Mouse (Mus musculus): ENCODE measurements at regions not wholly inside any gene's neighbourhood (a gene's known extent, or its start where the extent isn't known, plus 50 kb on each side); places are given as distances from the start of the nearest gene placed in this dataset.

- DNase-seq (ENCODE audit: low spot score): no peak
Measured at GRCm38 (mm10) chr9:30021981-30022380, 59.0 kb upstream of the Ntm start.

- no peak for DNase-seq (ENCODE audit: low spot score)
Measured at GRCm38 (mm10) chr9:30025275-30025674, 62.3 kb upstream of the Ntm start.

- DNase-seq (ENCODE audit: low spot score): no peak
Measured at GRCm38 (mm10) chr9:30026939-30027338, 64.0 kb upstream of the Ntm start.

- DNase-seq (ENCODE audit: low spot score): no peak
Measured at GRCm38 (mm10) chr9:30040396-30040795, 77.5 kb upstream of the Ntm start.

GRCm38 (mm10) chr9:30064551-30064950, 101.6 kb upstream of the Ntm start:
- DNase-seq (ENCODE audit: low spot score): no peak

- no peak for DNase-seq (ENCODE audit: low spot score)
Measured at GRCm38 (mm10) chr9:30067980-30068379, 105.0 kb upstream of the Ntm start.

- no peak for DNase-seq (ENCODE audit: low spot score)
Measured at GRCm38 (mm10) chr9:30075233-30075632, 112.3 kb upstream of the Ntm start.

- DNase-seq (ENCODE audit: low spot score): no peak
Measured at GRCm38 (mm10) chr9:30076006-30076405, 113.1 kb upstream of the Ntm start.

- DNase-seq (ENCODE audit: low spot score): no peak
Measured at GRCm38 (mm10) chr9:30076482-30076881, 113.5 kb upstream of the Ntm start.

GRCm38 (mm10) chr9:30101942-30102341, 139.0 kb upstream of the Ntm start:
- DNase-seq (ENCODE audit: low spot score): no peak

- no peak for DNase-seq (ENCODE audit: low spot score)
Measured at GRCm38 (mm10) chr9:30122371-30122770, 159.4 kb upstream of the Ntm start.

- no peak for DNase-seq (ENCODE audit: low spot score)
Measured at GRCm38 (mm10) chr9:30129151-30129550, 166.2 kb upstream of the Ntm start.

GRCm38 (mm10) chr9:30131626-30132025, 168.7 kb upstream of the Ntm start:
- no peak for DNase-seq (ENCODE audit: low spot score)

GRCm38 (mm10) chr9:30134303-30134702, 171.4 kb upstream of the Ntm start:
- no peak for DNase-seq (ENCODE audit: low spot score)

GRCm38 (mm10) chr9:30137611-30138287, 174.8 kb upstream of the Ntm start:
- DNase-seq (ENCODE audit: low spot score): peak; percentile 15

- no peak for DNase-seq (ENCODE audit: low spot score)
Measured at GRCm38 (mm10) chr9:30140188-30140587, 177.2 kb upstream of the Ntm start.

GRCm38 (mm10) chr9:30141186-30141585, 178.2 kb upstream of the Ntm start:
- DNase-seq (ENCODE audit: low spot score): no peak

GRCm38 (mm10) chr9:30142806-30143458, 180.0 kb upstream of the Ntm start:
- DNase-seq (ENCODE audit: low spot score): no peak

- DNase-seq (ENCODE audit: low spot score): no peak
Measured at GRCm38 (mm10) chr9:30149481-30150468, 186.8 kb upstream of the Ntm start.

- DNase-seq (ENCODE audit: low spot score): no peak
Measured at GRCm38 (mm10) chr9:30151173-30151572, 188.2 kb upstream of the Ntm start.

GRCm38 (mm10) chr9:30166235-30166752, 203.4 kb upstream of the Ntm start:
- DNase-seq (ENCODE audit: low spot score): no peak

GRCm38 (mm10) chr9:30167223-30167622, 204.3 kb upstream of the Ntm start:
- DNase-seq (ENCODE audit: low spot score): no peak
